Mouse (Mus musculus) brain, embryonic 14.5 days (tissue): ENCODE measurements around the gene Sema3d.

Experiments
- CTCF ChIP-seq: fragments of 200-500 bp; IDR thresholded peaks from 2 replicates; pipeline ENCODE4 v1.5.1; 2012; ENCODE audit warnings: inconsistent platforms, mild to moderate bottlenecking, moderate library complexity, borderline replicate concordance; ENCODE audit not compliant: insufficient read depth, insufficient read length; ENCODE audit errors: extremely low read depth
- POLR2A ChIP-seq: fragments of 200-500 bp; IDR thresholded peaks from 2 replicates; pipeline ENCODE4 v1.6.1; 2012; ENCODE audit warnings: mild to moderate bottlenecking, inconsistent platforms, borderline replicate concordance; ENCODE audit not compliant: poor library complexity, insufficient read depth, insufficient read length, severe bottlenecking; ENCODE audit errors: extremely low read depth

DNA sequence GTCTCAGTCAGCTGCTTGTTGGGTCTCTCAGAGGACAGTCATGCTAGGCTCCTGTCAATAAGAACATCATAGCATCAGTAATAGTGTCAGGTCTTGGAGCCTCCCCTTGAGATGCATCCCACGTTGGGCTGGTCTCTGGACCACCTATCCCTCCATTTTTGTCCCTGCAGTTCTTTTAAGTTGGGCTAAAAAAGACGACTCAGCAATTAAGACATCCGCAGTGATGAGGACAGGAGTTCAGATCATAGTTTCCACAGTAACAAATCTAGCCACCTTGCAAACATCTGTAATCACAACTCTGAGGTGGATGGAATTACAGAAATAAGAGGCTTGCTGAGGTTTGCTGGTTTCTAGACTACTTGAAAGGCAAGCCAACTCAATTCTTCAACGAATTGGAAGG, 67.9 kb downstream of the Sema3d start:
- TF ChIP-seq POLR2A (no peak), CTCF (no peak)
